Mouse (Mus musculus): Measurements from ENCODE around the gene Cnpy4.

The Cnpy4 gene

GRCm38 (mm10) chr5:138194755-138195345 lies 7.6 kb downstream of the Cnpy4 start:
- in situ Hi-C loops (cut with MboI; ENCODE audit: low pct_unique_long_range_greater_than_20kb in 1 of 2, low sequenced_read_pairs in 2 of 2, unreplicated experiment in 1 of 2) = no loop called here

GRCm38 (mm10) chr5:138195463-138195862 lies 8.2 kb downstream of the Cnpy4 start:
- in situ Hi-C loops (cut with MboI; ENCODE audit: low pct_unique_long_range_greater_than_20kb in 1 of 2, low sequenced_read_pairs in 2 of 2, unreplicated experiment in 1 of 2) = no loop called here

GRCm38 (mm10) chr5:138199576-138199975 lies 12.3 kb downstream of the Cnpy4 start:
- in situ Hi-C loops (cut with MboI; ENCODE audit: low pct_unique_long_range_greater_than_20kb in 1 of 2, low sequenced_read_pairs in 2 of 2, unreplicated experiment in 1 of 2) = no loop called here

GRCm38 (mm10) chr5:138202086-138202485 lies 14.8 kb downstream of the Cnpy4 start:
- in situ Hi-C loops (cut with MboI; ENCODE audit: low pct_unique_long_range_greater_than_20kb in 1 of 2, low sequenced_read_pairs in 2 of 2, unreplicated experiment in 1 of 2) = loop anchor here (5.0 to 25.0 kb wide), 2 partner anchors 50 to 390 kb away; no protein-coding TSS in a partner anchor

- in situ Hi-C loops (cut with MboI; ENCODE audit: low pct_unique_long_range_greater_than_20kb in 1 of 2, low sequenced_read_pairs in 2 of 2, unreplicated experiment in 1 of 2) = loop anchor here in 1 of 2 experiments (5.0 to 25.0 kb wide), 2 partner anchors 45 to 395 kb away; no protein-coding TSS in a partner anchor
Observed at GRCm38 (mm10) chr5:138207253-138207652, 20.0 kb downstream of the Cnpy4 start.

- in situ Hi-C loops (cut with MboI; ENCODE audit: low pct_unique_long_range_greater_than_20kb in 1 of 2, low sequenced_read_pairs in 2 of 2, unreplicated experiment in 1 of 2) = loop anchor here in 1 of 2 experiments (5.0 to 25.0 kb wide), 2 partner anchors 44 to 396 kb away; no protein-coding TSS in a partner anchor
Observed at GRCm38 (mm10) chr5:138207873-138208272, 20.6 kb downstream of the Cnpy4 start.

GRCm38 (mm10) chr5:138216632-138217031 lies 29.3 kb downstream of the Cnpy4 start:
- in situ Hi-C loops (cut with MboI; ENCODE audit: low pct_unique_long_range_greater_than_20kb in 1 of 2, low sequenced_read_pairs in 2 of 2, unreplicated experiment in 1 of 2) = loop anchor here in 1 of 2 experiments (25.0 kb wide), 1 partner anchor 404 kb away; no protein-coding TSS in a partner anchor

GRCm38 (mm10) chr5:138219864-138220263 lies 32.6 kb downstream of the Cnpy4 start:
- in situ Hi-C loops (cut with MboI; ENCODE audit: low pct_unique_long_range_greater_than_20kb in 1 of 2, low sequenced_read_pairs in 2 of 2, unreplicated experiment in 1 of 2) = loop anchor here in 1 of 2 experiments (25.0 kb wide), 1 partner anchor 408 kb away; no protein-coding TSS in a partner anchor

GRCm38 (mm10) chr5:138222111-138222510 lies 34.8 kb downstream of the Cnpy4 start:
- in situ Hi-C loops (cut with MboI; ENCODE audit: low pct_unique_long_range_greater_than_20kb in 1 of 2, low sequenced_read_pairs in 2 of 2, unreplicated experiment in 1 of 2) = loop anchor here in 1 of 2 experiments (25.0 kb wide), 1 partner anchor 410 kb away; no protein-coding TSS in a partner anchor

- in situ Hi-C loops (cut with MboI; ENCODE audit: low pct_unique_long_range_greater_than_20kb in 1 of 2, low sequenced_read_pairs in 2 of 2, unreplicated experiment in 1 of 2) = loop anchor here in 1 of 2 experiments (25.0 kb wide), 1 partner anchor 411 kb away; no protein-coding TSS in a partner anchor
Observed at GRCm38 (mm10) chr5:138223287-138223686, 36.0 kb downstream of the Cnpy4 start.

- in situ Hi-C loops (cut with MboI; ENCODE audit: low pct_unique_long_range_greater_than_20kb in 1 of 2, low sequenced_read_pairs in 2 of 2, unreplicated experiment in 1 of 2) = no loop called here
Observed at GRCm38 (mm10) chr5:138225700-138226099, 38.4 kb downstream of the Cnpy4 start, which contains the start of gene Nxpe5. Gene Nxpe5 (plus strand): TSS chr5:138225898.

- in situ Hi-C loops (cut with MboI; ENCODE audit: low pct_unique_long_range_greater_than_20kb in 1 of 2, low sequenced_read_pairs in 2 of 2, unreplicated experiment in 1 of 2) = no loop called here
Observed at GRCm38 (mm10) chr5:138226491-138226890, 39.2 kb downstream of the Cnpy4 start.

GRCm38 (mm10) chr5:138227367-138227766 lies 40.1 kb downstream of the Cnpy4 start:
- in situ Hi-C loops (cut with MboI; ENCODE audit: low pct_unique_long_range_greater_than_20kb in 1 of 2, low sequenced_read_pairs in 2 of 2, unreplicated experiment in 1 of 2) = no loop called here

GRCm38 (mm10) chr5:138228026-138228425 lies 40.7 kb downstream of the Cnpy4 start:
- in situ Hi-C loops (cut with MboI; ENCODE audit: low pct_unique_long_range_greater_than_20kb in 1 of 2, low sequenced_read_pairs in 2 of 2, unreplicated experiment in 1 of 2) = no loop called here

- in situ Hi-C loops (cut with MboI; ENCODE audit: low pct_unique_long_range_greater_than_20kb in 1 of 2, low sequenced_read_pairs in 2 of 2, unreplicated experiment in 1 of 2) = no loop called here
Observed at GRCm38 (mm10) chr5:138229511-138229910, 42.2 kb downstream of the Cnpy4 start.

GRCm38 (mm10) chr5:138233778-138234177 lies 46.5 kb downstream of the Cnpy4 start:
- in situ Hi-C loops (cut with MboI; ENCODE audit: low pct_unique_long_range_greater_than_20kb in 1 of 2, low sequenced_read_pairs in 2 of 2, unreplicated experiment in 1 of 2) = no loop called here

GRCm38 (mm10) chr5:138234224-138234623 lies 46.9 kb downstream of the Cnpy4 start:
- in situ Hi-C loops (cut with MboI; ENCODE audit: low pct_unique_long_range_greater_than_20kb in 1 of 2, low sequenced_read_pairs in 2 of 2, unreplicated experiment in 1 of 2) = no loop called here

GRCm38 (mm10) chr5:138241511-138241910 lies 54.2 kb downstream of the Cnpy4 start:
- in situ Hi-C loops (cut with MboI; ENCODE audit: low pct_unique_long_range_greater_than_20kb in 1 of 2, low sequenced_read_pairs in 2 of 2, unreplicated experiment in 1 of 2) = no loop called here

Data from mouse embryonic stem cell (cell line).